Mouse (Mus musculus): ENCODE results near the gene Kcng4.

The Kcng4 gene

DNA sequence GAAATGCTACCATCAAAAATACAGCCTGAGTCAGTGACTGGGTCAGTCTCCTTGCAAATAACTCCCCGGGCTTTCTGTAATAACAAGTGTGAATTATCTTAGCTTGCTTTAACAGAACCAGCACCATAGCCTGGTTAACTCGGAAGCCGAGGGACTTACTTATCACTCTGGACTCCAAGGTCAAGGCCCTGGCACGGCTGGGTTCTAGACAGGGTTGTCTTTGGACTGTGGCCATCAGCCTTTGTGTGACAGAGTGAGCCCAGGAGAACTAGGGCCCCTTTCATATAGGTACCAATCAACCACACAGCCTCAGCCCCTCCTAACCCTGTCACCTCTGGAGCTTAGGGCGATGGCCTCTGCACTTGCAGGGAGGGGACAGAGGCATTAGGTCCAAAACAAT lies 5.6 kb upstream of the Kcng4 start:
- no peak for DNase-seq (ENCODE audit: low spot score)

DNA sequence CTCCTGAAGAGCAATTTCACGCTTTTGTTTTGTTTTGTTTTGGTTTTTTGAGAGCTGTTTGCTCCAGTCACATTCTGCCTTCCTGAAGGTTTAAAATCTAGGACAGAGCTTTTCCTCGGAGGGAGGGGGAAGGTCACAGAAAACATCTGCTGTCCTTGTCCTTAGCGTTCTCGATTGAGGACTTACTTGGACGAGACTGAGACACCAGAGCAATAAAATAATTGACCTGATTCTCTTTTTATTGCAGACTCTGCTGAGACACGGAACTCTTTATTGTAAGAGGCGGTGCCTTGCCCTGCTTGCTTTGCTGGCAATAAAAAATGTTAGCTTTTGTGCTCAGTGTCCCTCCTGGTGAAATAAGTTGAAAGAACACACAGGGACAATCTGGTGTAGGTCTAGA lies 4.3 kb upstream of the Kcng4 start:
- DNase-seq (ENCODE audit: low spot score), result no peak

DNA sequence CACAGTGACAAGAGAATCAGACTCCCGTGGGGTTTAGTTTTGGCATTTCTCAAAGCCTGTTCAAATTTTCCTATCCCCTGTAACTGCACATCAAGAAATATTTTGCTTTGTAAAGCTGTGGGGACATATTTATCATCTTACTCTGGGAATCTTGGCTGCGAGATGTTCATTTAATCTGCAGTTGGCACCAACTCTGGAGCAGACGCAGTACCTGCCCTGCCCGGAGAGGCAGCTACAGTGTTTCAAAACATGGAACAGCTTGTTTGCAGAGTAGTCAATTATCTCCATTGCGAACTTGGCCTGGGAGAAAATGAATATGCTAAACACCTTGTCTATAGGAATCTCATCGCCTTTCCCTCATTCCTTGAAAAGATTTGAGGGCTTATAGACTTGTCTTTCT lies 2.8 kb upstream of the Kcng4 start:
- no peak for DNase-seq (ENCODE audit: low spot score)

DNA sequence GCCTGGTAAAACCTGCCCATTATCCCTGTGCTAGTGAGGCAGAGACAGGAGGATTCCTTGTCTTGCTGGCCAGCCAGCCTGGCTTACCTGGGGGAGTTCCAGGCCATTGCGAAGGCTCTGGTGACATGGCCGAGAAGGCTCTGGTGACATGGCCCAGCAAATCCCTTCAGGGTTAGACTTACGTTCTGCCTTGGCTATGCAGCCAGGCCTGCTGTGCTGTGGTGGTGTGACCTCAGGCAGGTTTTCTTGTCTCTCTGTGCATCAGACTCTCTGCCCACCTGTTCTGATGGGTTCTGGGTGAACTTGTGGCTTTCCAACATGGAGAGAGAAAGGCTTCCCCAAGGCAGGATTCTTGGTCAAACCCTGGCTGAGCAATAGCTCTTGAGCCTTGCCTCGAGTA lies 1.9 kb upstream of the Kcng4 start:
- no peak for DNase-seq (ENCODE audit: low spot score)

DNA sequence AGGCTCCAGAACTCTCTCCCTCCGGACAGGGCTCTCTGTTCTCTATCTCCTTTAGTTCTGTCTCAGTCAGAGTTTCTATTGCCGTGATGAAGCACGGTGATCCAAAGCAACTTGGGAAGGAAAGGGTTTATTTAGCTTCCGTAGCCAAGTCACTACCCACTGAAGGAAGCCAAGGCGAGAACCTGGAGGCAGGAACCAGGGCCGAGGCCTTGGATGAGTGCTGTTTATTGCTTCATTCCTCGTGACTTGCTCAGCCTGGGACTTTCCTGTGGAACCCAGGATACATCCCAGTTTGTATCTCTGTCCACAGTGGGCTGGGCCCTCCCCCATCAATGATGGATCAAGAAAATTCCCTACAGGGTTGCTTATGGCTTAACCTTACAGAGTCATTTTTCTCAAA lies 1.3 kb upstream of the Kcng4 start:
- DNase-seq (ENCODE audit: low spot score), result no peak

DNA sequence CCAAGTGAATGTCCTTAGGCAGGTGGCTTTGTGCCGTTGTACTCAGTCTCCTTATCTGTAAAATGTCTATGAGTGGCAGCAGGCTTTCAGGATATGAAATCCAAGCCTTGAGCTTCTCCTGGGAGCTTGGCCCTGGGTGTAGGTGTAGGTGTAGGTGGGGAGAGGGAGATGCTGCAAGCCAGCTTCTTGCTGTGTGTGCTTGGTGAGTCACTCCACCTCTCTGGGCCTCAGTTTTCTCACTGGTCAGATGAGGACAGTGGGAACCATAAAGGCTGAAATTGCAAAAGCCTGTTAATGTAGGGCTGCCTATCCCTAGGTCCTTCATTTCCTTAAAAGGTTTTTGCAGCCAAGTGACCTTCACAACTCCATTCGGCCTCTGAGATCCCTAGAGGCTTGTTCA lies 478 bp upstream of the Kcng4 start:
- no peak for DNase-seq (ENCODE audit: low spot score)

DNA sequence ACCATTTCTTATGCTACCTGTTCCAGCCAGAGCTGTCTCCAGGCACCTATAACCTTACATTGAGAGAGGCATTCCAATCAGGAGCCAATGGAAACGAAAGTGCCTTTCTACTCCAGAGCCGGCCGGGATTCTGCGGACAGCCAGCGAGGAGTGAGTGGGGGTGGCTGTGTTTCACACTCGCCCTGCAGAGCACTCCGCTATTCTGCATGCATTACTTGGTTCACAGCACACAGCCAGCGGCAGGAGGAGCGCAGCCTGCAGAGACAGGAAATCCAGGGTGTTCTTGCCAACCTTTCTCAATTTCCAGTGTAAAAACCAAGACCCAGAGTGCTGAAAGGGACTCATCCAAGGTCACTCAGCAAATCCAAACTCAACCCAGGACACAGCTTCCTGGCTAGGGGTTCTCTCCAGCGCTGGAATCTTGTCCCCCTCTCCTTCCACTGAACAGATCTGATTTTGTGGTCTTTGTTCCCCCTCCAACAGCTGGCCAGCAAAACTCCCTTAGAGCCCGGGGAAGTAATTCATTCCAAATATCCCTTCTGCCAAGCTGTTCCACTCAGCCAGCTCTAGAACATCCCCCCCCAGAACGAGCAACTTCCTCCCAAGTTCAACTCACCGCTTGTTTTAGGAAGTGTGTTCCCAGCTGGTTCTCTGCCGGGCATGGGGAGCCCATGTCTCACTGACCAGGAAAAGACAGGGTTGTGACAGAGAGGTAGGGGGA lies 704 bp downstream of the Kcng4 start:
- peak; percentile 55 for DNase-seq (ENCODE audit: low spot score)

DNA sequence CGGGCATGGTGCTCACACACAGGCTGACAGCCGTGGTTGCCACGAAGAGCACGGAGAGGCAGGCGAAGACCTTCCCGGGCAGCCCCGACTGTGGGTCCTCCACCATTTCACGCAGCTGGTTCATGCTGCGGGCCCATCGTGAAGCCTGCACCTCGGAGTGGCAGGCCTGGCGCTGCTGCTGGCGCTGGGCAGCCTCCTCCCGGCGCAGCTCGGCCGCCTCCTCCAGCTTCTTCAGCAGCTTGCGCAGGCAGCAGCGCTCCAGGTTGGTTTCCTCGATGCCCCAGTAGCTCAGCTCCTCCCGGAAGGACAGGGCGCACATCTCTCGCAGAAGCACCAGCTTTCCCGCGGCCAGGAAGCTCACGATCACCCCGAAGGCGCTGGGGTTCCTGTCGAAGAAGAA lies 2.6 kb downstream of the Kcng4 start:
- DNase-seq (ENCODE audit: low spot score), result no peak

DNA sequence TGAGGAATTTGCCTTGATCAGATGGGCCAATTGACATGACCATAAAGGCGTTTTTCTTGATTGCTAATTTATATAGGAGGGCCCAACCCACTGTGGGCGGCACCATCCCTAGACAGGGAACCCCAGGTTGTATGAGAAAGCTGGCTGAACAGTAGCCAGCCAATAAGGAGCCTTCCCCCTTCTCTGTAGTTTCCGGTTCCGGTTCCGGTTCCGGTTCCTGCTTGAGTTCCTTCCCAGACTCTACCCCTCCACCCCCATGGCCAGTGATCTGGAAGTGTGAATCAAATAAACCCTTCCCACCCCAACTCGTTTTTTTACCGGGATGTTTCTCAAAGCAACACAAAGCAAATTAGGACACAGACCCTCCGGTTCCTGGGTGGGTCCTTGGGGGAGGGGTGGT lies 3.2 kb downstream of the Kcng4 start:
- DNase-seq (ENCODE audit: low spot score), result no peak

DNA sequence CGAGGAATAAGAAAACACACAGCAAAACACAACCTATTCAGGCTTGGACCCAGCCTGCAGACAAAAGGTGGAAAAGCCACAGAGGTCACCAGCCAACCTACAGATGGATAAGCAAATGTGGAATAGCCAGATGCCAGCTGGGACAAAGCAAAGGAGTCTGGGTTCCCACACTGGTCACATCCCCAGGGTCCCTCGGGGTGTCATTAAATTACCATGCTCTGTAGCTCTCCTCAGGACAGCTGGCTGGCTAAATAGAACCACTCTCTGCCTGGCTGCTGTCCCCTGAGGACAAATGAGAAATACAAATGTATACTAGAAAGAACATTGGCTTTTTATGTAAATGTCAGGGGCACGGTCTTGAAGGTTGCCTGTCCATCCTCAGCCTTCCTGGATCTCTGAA lies 4.6 kb downstream of the Kcng4 start:
- DNase-seq (ENCODE audit: low spot score), result peak; percentile 40

DNA sequence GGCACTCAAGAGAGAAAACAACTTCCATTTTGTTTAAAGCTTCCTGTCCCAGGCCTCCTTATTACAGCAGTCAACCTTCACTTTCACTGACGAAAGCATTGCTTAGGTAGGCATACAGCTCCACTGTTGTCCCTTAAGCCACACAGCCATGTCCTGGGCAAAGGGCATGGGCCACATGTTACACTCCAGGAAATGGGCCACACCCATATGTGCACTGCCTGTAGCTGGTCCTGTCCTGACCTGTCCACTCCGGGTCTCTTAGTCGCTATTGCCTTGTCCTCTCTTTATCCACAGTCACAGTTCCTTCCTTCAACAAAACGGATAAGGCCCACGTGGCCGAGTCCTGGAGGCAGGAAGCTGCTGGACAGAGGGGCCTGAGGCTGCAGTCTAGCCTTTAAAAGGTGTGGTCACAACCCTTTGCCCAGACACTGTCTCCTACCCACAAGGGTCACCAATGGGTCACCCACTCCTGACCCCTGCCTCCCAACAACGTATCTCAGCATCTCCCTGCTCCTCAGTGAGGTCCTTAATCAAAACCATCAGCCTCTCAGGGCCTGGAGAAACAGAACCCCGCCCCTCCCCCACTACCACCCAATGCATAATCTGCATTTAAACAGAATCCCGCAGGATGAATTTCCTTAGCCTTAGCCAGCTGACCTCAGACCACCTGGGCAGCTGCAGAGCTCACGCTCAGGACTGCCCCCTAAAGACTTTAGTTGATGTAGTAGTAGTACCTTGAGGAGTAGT lies 7.7 kb downstream of the Kcng4 start:
- peak; percentile 71 for DNase-seq (ENCODE audit: low spot score)

DNA sequence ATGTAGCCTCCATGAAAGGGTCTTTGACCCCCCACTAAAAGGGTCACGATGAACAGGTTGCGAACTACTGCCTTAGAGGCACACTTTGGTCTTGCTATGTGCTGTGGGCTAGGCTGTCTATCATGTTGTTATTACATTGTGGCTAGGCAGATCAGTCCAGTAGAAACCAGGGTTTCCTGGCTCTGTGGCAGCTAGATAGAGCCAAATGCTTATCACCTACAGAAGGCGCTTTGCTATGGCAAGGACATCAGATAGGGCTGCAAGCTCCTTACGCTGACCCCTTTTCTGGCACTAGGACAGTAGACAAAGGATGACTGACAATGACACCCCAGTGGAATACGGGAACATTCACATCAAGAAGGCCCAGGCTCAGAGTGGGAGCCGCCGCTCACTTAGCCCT lies 8.3 kb downstream of the Kcng4 start:
- no peak for DNase-seq (ENCODE audit: low spot score)

DNA sequence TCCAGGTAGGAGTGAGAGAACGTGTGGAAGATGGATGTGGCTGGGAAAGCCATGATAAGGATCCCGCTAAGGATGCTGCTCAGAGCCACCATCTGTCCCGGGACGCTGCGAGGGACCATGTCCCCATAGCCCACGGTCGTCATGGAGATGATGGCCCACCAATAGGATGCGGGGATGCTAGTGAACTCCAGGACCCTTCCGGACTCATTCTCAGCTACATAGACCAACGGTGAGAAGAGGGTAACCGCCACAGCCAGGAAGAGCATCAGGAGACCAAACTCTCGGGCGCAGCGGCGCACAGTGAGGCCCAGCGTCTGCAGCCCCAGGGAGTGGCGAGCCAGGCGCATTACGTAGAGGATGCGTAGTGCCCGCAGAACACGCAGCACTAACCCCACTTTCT lies 9.7 kb downstream of the Kcng4 start:
- DNase-seq (ENCODE audit: low spot score), result no peak

DNA sequence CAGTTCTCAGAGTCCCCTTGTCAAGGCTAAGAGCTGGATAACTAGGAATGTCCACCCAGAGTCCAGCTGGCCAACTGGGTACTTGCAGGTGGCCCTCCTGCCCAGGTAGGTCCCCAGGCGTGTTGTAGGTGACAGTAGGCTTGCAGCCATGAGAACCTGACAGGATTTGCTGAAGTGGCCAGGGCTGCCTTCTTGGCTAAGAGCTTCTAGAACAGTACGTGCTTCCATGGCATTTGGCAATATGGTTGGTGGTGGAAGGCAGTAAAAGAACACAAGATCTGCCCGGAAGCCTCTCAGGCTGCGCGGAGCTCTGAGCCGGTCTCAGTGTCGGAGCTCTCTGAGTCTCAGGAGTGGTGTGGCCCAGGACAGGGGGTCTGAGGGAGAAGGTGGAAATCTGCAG lies 10.6 kb downstream of the Kcng4 start:
- no peak for DNase-seq (ENCODE audit: low spot score)

DNA sequence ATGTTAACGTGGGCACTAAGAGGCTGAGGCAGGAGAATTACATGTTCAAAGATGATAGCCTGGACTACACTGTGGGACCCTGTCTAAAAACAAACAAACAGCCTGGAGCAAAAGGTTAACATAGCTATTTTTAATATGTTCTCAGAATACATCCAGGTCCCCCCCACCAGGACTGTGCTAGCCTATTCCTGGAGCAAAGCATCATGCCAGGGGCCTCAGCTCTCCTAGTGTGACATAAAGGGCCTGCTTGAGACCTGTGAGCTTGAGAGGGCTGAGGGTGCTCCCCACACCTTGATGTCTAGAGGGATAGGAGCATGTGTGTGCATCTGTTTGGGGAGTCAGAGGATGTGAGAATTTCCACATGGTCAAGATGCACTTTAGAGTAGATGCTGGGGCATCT lies 11.7 kb downstream of the Kcng4 start:
- no peak for DNase-seq (ENCODE audit: low spot score)

DNA sequence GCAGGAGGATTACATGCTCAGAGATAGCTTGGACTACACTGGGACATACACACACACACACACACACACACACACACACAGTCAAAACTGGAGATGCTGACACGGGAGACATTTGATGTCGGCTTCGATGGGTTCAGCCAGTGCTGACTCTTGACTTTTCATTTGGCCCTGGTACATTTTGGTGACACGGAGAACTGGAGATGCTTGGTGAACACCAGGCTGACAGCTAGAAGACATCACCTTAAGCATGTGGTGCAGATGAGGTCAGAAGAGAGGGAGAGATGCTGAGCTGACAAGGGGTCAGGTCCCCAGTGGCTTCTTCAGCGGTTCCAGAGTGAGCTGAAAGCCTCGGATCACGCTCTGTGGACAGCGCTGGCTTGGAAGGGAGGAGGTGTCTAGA lies 12.4 kb downstream of the Kcng4 start:
- no peak for DNase-seq (ENCODE audit: low spot score)

DNA sequence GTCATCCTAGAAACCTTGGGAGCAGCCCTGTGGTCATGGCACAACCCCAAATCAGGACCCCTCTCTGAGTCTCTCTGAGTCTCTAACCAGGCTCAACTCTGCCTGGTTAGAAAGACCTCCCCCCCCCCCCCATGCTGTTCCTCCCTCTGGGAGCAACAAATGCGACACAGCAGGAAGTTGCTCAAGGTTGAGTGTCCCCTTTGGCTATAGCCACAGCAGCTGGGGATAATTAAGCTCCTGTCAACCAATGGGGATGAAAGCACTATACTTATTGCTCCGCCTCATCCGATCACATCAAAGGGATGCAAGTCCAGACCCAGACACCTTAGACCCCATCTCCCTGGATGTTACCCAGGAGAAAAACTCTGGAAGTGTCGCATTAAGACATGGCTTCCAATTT lies 12.9 kb downstream of the Kcng4 start:
- DNase-seq (ENCODE audit: low spot score), result no peak

DNA sequence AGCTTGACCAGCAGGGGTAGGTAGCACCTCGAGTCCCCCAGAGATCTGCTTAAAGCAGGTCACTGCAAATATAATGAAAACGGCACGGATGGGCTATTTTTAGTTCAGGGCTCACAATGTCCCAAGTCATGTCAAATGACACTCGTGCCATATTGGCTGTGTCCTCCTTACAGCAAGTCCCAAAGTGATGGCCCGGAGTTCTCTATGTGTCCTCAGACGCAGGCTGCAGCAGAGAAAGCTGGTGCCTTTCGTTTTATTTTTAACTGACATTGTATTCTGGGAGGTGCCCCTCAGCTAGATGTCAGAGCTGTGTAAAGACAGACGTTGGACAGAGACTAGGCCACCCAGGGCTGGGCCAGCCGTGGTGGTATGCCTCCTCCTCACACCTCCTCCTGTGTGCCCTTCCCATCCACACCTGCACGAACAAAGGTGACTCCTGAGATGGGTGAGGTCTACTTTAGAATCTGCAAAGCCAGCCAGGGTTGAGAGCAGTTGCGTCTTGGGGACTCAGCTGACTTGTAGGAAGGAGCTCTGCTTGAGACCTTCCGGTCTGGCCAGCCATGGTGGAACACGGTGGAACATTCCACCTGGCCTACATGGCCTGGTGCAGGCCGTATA lies 14.5 kb downstream of the Kcng4 start:
- no peak for DNase-seq (ENCODE audit: low spot score)

DNA sequence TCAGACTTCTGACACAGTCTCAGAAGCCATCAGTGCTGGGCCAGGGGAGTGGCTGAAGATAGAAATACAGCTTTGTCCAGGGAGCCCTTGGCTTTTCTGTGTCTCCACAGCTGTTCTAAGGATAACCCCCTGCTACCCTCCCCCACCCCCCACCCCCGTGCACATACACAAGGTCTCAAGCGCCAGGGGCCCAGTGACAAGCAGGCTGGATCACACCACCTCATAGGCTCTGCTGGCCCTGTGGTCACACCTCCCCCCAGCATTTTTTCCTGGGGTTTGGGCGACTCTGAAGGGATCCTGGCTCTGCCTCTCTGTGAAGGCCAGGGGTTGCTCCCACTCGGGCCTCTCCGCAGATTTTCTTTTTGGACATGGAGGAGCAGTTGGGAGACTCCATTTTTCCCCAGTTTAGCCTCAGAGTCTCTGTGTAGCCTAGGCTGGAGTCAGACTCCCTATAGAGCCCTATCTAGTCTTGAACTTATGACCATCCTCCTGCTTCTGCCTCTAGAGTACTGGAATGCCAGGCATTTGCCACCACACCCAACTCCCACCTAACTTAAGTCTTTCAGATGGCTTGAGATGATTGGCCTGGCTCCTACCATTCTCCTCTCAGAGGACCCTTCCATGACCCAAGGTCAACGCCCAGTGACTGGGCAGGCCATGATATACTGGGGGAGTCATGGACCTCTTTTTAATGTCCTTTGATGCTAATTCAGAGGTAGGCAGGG lies 15.2 kb downstream of the Kcng4 start:
- DNase-seq (ENCODE audit: low spot score), result no peak

DNA sequence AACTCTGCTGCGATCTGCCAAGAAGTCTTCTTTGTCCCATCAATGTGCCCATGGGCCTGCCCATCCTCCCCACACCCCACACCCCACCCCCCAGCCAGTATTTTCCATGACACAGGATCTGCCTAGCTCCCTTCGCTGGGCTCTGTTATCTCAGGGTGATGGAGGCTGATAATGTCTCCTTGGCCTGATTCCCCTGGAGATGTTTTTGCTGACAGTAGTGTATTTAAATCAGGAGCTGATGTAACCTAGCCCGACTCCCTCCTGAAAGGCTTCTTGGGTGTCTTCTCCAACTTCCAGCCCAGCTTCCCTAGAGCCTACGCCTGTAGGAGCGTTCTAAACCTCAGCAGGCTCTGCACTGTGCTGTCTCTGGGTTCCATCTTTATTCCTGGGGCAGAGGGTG lies 16.6 kb downstream of the Kcng4 start:
- DNase-seq (ENCODE audit: low spot score), result no peak

DNA sequence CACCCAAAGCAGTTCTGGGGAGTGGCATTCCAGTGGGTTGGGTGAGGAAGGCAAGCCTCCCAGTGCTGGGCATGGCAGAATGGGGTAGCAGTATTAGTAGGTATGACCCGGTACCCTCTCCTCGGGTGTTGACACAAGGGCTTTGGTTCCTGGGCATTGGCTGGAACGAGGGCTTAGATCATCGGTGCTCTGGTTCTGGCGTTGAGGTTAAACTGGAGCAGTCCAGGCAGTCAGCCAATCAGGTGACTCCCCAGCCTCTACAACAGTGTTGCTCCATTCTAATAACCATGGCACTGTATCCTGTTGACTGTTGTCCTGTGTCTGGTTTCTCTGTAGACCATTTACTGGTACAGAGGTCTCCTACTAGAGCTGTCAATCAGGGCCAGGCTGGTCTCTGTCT lies 17.9 kb downstream of the Kcng4 start:
- no peak for DNase-seq (ENCODE audit: low spot score)

DNA sequence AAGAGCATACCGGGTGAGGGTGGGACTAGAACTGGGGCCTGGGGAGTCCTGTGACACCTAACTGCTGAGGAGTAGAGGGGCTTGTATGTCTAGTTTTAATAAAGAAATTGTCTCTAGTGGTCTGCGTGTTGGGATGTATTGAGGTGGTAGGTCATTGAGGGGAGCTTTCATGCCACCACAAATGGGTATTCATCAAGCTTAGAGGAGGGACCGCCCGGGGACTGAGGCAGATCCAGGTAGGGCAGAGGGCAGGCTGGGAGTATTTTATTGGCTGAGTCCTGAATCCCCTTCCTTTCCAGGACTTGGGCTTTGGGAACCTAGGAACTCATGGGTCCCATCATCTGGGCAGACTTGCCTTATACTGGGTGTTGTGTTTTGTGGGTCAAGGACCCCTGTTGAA lies 18.7 kb downstream of the Kcng4 start:
- DNase-seq (ENCODE audit: low spot score), result no peak

DNA sequence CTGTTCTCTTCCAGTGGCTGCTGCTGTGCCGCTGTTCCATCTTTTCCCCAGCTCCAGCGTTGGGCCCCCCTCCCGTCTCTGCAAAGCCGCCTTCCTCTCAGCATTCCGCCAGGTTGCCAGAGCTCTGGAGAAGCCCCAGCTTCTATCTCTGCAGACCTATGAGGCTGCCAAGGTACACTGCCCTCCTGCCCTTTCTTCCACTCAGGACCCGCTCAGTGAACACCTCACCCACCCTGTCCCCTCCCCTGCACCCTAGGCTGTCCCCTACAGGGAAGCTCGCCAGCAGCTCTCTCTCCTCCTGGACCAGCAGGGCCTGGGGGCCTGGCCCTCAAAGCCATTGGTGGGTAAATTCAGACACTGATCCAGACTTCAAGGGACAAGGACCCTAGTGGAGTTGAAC lies 19.1 kb downstream of the Kcng4 start:
- no peak for DNase-seq (ENCODE audit: low spot score)
